Mouse (Mus musculus) heart, embryonic 13.5 days (tissue): Measurements from ENCODE around the gene Wdr47. TPM values are rescaled to one million over a fixed set of nuclear protein-coding genes. Genes with fewer than 3 reads are reported as not detected.

Experiments used
- ATAC-seq: fragments of 200-750 bp; cut with Nextera tagmentation; 2 replicates; pipeline ENCODE4 v1.8.0; 2017; ENCODE audit warnings: moderate TSS enrichment; ENCODE audit not compliant: insufficient number of reproducible peaks, low FRiP score, low TSS enrichment; ENCODE audit errors: extremely low read depth
- H3K27ac ChIP-seq: fragments of 300-500 bp; sonication (generic); replicated peaks from 2 replicates; pipeline ENCODE4 v1.5.1; 2015; ENCODE audit warnings: moderate library complexity, mild to moderate bottlenecking, inconsistent platforms
- H3K27me3 ChIP-seq: fragments of 300-500 bp; sonication (generic); replicated peaks from 2 replicates; pipeline ENCODE4 v1.6.1; 2015; ENCODE audit warnings: mild to moderate bottlenecking, inconsistent platforms
- H3K36me3 ChIP-seq: fragments of 300-500 bp; sonication (generic); 2 replicates; pipeline ENCODE4 v1.6.1; 2015; ENCODE audit warnings: mild to moderate bottlenecking, inconsistent platforms
- H3K4me1 ChIP-seq: fragments of 300-500 bp; sonication (generic); 2 replicates; pipeline ENCODE4 v1.6.1; 2015; ENCODE audit warnings: inconsistent platforms
- H3K4me2 ChIP-seq: fragments of 300-500 bp; sonication (generic); 2 replicates; pipeline ENCODE4 v1.6.1; 2015; ENCODE audit warnings: inconsistent platforms, mild to moderate bottlenecking, moderate library complexity
- H3K4me3 ChIP-seq: fragments of 300-500 bp; sonication (generic); 2 replicates; pipeline ENCODE4 v1.5.1; 2015; ENCODE audit warnings: moderate library complexity, mild to moderate bottlenecking, inconsistent platforms
- H3K9ac ChIP-seq: fragments of 300-500 bp; sonication (generic); 2 replicates; pipeline ENCODE4 v1.6.1; 2015; ENCODE audit warnings: inconsistent platforms, mild to moderate bottlenecking, moderate library complexity
- H3K9me3 ChIP-seq: fragments of 300-500 bp; sonication (generic); 2 replicates; pipeline ENCODE4 v1.6.1; 2016; ENCODE audit warnings: inconsistent platforms
- WGBS: fragments of 180-500 bp; shearing (Covaris S2); methylation state at CpG from one replicate; pipeline ENCODE4 v1.1.7; 2015; ENCODE audit warnings: mixed read lengths; 5-methylcytosine and 5-hydroxymethylcytosine counted together
- polyA plus RNA-seq: library from polyadenylated mRNA; unstranded; fragments of >200 nt; fragmentation: Nextera tagmentation; extraction: Ambion mirVana; gene quantifications from 2 replicates; pipeline ENCODE4 v1.2.1, GENCODE M21; 2015

Gene Wdr47
- polyA plus RNA-seq, 1 experiment from 2014 or later = 7.0 TPM

- ATAC-seq = no peak
- peak overlapping the region; percentile 77 for H3K4me2 ChIP-seq
- H3K4me1 ChIP-seq = peaks cover 16% of the 10 kb centered on the region
- peaks cover 13% of the 10 kb centered on the region; the same call in 1 of the 2 replicates for H3K27me3 ChIP-seq
- H3K9ac ChIP-seq = no peak overlapping the region
- no peaks in the 10 kb centered on the region for H3K9me3 ChIP-seq
- no peaks in the 10 kb centered on the region for H3K36me3 ChIP-seq
- WGBS = 83% methylated on average over 14 of the region's 14 CpGs
- H3K4me3 ChIP-seq = peak overlapping the region; percentile 70
- H3K27ac ChIP-seq = no peak overlapping the region
These were observed 20.3 kb upstream of the Wdr47 start for GRCm38 (mm10) chr3:108570813-108571212.

- peak; percentile 97 for ATAC-seq
- peak within 1 kb of the TSS; percentile 77 for H3K4me2 ChIP-seq
- H3K9me3 ChIP-seq = no peaks in the 10 kb centered on the region
These were observed 19.4 kb upstream of the Wdr47 start, which contains the start of gene Taf13 for GRCm38 (mm10) chr3:108571443-108572294. TSS of gene Taf13 (plus strand) at chr3:108571698.

GRCm38 (mm10) chr3:108572309-108573010, 18.6 kb upstream of the Wdr47 start:
- peaks cover 13% of the 10 kb centered on the region; the same call in 1 of the 2 replicates for H3K27me3 ChIP-seq
- H3K4me3 ChIP-seq = peak overlapping the region; percentile 70
- peak overlapping the region; percentile 89 for H3K9ac ChIP-seq
- ATAC-seq = no peak
- 45% methylated on average over 18 of the region's 18 CpGs for WGBS
- peaks cover 16% of the 10 kb centered on the region for H3K4me1 ChIP-seq
- no peak overlapping the region for H3K27ac ChIP-seq
- no peaks in the 10 kb centered on the region; the same call in 1 of the 2 replicates for H3K36me3 ChIP-seq
- H3K4me2 ChIP-seq = peak overlapping the region; percentile 77
- no peaks in the 10 kb centered on the region for H3K9me3 ChIP-seq

More at GRCm38 (mm10) chr3:108571443-108572294, 19.4 kb upstream of the Wdr47 start, which contains the start of gene Taf13:
- WGBS = 1% methylated on average over 42 of the region's 42 CpGs
- Histone ChIP-seq H3K9ac (peak within 1 kb of the TSS; percentile 89), H3K4me3 (peak within 1 kb of the TSS; percentile 70), H3K4me1 (peaks cover 16% of the 10 kb centered on the region), H3K36me3 (no peaks in the 10 kb centered on the region), H3K27ac (peak within 1 kb of the TSS; percentile 69), H3K27me3 (peaks cover 13% of the 10 kb centered on the region; the same call in 1 of the 2 replicates)

- Histone ChIP-seq H3K9ac (no peak overlapping the region), H3K4me3 (no peak overlapping the region), H3K36me3 (peaks cover 13% of the 10 kb centered on the region), H3K27ac (no peak overlapping the region), H3K4me1 (peaks cover 16% of the 10 kb centered on the region), H3K9me3 (no peaks in the 10 kb centered on the region), H3K27me3 (0 out of 2 replicates have a peak, but pooled peaks cover 3% of the 10 kb centered on the region), H3K4me2 (no peak overlapping the region)
- ATAC-seq = no peak
- 82% methylated on average over 5 of the region's 5 CpGs for WGBS
These were observed 17.1 kb upstream of the Wdr47 start for GRCm38 (mm10) chr3:108574018-108574417.

- no peak for ATAC-seq
- H3K36me3 ChIP-seq = peaks cover 6% of the 10 kb centered on the region; the same call in 1 of the 2 replicates
- H3K9me3 ChIP-seq = no peaks in the 10 kb centered on the region
- no peaks in the 10 kb centered on the region for H3K4me1 ChIP-seq
- H3K27ac ChIP-seq = no peak overlapping the region
- no peak overlapping the region for H3K9ac ChIP-seq
- H3K27me3 ChIP-seq = no peaks in the 10 kb centered on the region
- WGBS = 66% methylated on average over 4 of the region's 4 CpGs
- no peak overlapping the region for H3K4me2 ChIP-seq
- no peak overlapping the region for H3K4me3 ChIP-seq
These were observed 6.5 kb upstream of the Wdr47 start for GRCm38 (mm10) chr3:108584580-108584979.

GRCm38 (mm10) chr3:108588446-108588845, 2.6 kb upstream of the Wdr47 start:
- no peak overlapping the region for H3K9ac ChIP-seq
- WGBS = 42% methylated on average over 2 of the region's 2 CpGs
- H3K27ac ChIP-seq = no peak overlapping the region
- H3K4me1 ChIP-seq = peaks cover 10% of the 10 kb centered on the region; the same call in 1 of the 2 replicates
- no peak overlapping the region for H3K4me2 ChIP-seq
- ATAC-seq = no peak
- H3K9me3 ChIP-seq = no peaks in the 10 kb centered on the region
- H3K4me3 ChIP-seq = no peak overlapping the region
- no peaks in the 10 kb centered on the region for H3K36me3 ChIP-seq
- H3K27me3 ChIP-seq = no peaks in the 10 kb centered on the region

- peak overlapping the region; percentile 90 for H3K9ac ChIP-seq
- peak overlapping the region; percentile 85 for H3K27ac ChIP-seq
- H3K9me3 ChIP-seq = no peaks in the 10 kb centered on the region
- peak overlapping the region; percentile 100 for H3K4me2 ChIP-seq
- peak overlapping the region; percentile 98 for H3K4me3 ChIP-seq
- ATAC-seq = peak; percentile 5; the same call in 1 of the 2 replicates
- under 1% methylated on average over 61 of the region's 61 CpGs for WGBS
- H3K4me1 ChIP-seq = peaks cover 10% of the 10 kb centered on the region; the same call in 1 of the 2 replicates
- no peaks in the 10 kb centered on the region for H3K27me3 ChIP-seq
- H3K36me3 ChIP-seq = no peaks in the 10 kb centered on the region
These were observed 747 bp downstream of the Wdr47 start for GRCm38 (mm10) chr3:108591530-108592522.

GRCm38 (mm10) chr3:108608906-108609305, 17.8 kb downstream of the Wdr47 start:
- 50% methylated on average over 3 of the region's 3 CpGs for WGBS
- H3K4me1 ChIP-seq = no peaks in the 10 kb centered on the region
- no peak overlapping the region for H3K9ac ChIP-seq
- no peaks in the 10 kb centered on the region for H3K27me3 ChIP-seq
- no peak overlapping the region for H3K4me2 ChIP-seq
- H3K27ac ChIP-seq = no peak overlapping the region
- no peak for ATAC-seq
- H3K36me3 ChIP-seq = peaks cover 12% of the 10 kb centered on the region; the same call in 1 of the 2 replicates
- H3K9me3 ChIP-seq = no peaks in the 10 kb centered on the region
- no peak overlapping the region for H3K4me3 ChIP-seq

GRCm38 (mm10) chr3:108634761-108635160, 43.7 kb downstream of the Wdr47 start:
- Histone ChIP-seq H3K9me3 (no peaks in the 10 kb centered on the region), H3K27ac (no peak overlapping the region), H3K4me3 (no peak overlapping the region), H3K9ac (no peak overlapping the region), H3K27me3 (no peaks in the 10 kb centered on the region), H3K4me2 (no peak overlapping the region), H3K36me3 (peaks cover 2% of the 10 kb centered on the region; the same call in 1 of the 2 replicates), H3K4me1 (no peaks in the 10 kb centered on the region)
- no peak for ATAC-seq
- 79% methylated on average over 5 of the region's 5 CpGs for WGBS

- 62% methylated on average over 4 of the region's 4 CpGs for WGBS
- Histone ChIP-seq H3K4me1 (no peaks in the 10 kb centered on the region), H3K4me2 (no peak overlapping the region), H3K27me3 (no peaks in the 10 kb centered on the region), H3K4me3 (no peak overlapping the region), H3K9me3 (no peaks in the 10 kb centered on the region), H3K36me3 (peaks cover 6% of the 10 kb centered on the region), H3K27ac (no peak overlapping the region), H3K9ac (no peak overlapping the region)
- ATAC-seq = no peak
These were observed 48.3 kb downstream of the Wdr47 start for GRCm38 (mm10) chr3:108639412-108639811.
